Mouse (Mus musculus): ENCODE measurements at regions not wholly inside any gene's neighbourhood (a gene's known extent, or its start where the extent isn't known, plus 50 kb on each side); places are given as distances from the start of the nearest gene placed in this dataset.
"Not testable (repeated sequence)": the region's sequence is repeated elsewhere in the genome, so short reads cannot be mapped to it uniquely, and the experiment has no call there.

DNA sequence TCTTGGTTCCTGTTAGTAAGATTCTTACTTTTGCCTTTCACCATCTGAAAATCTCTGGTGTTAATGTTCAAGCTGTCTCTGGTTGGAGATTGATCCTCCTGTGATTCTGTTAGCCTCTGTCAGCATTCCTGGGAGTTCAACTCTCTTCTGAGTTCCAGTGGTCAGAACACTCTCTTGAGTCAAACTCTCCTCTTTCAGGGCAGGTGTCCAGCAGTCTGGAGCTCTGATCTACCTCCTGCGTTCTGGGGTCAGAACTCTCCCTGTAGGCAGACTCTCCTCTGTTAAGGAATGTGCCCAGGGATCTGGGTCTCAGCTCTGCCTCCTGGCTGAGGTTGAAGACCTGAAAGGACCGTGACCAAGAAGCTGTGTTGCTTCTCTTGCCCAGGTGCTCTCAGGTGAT is 581.3 kb downstream of the H2al1n start:
- H3K27ac ChIP-seq (ENCODE audit: low read depth, low read length); ATAC-seq (ENCODE audit: insufficient read depth, low FRiP score, low TSS enrichment); H3K4me1 ChIP-seq (ENCODE audit: control insufficient read depth, insufficient read depth, low read length); H3K27me3 ChIP-seq (ENCODE audit: control insufficient read depth, insufficient read depth, low read length); H3K9ac ChIP-seq (ENCODE audit: low read length); DNase-seq (ENCODE audit: low spot score); H3K4me3 ChIP-seq (ENCODE audit: low read depth, low read length); H3K36me3 ChIP-seq (ENCODE audit: control insufficient read depth, insufficient read depth, low read length); H3K4me2 ChIP-seq (ENCODE audit: low read depth); H3K9me3 ChIP-seq (ENCODE audit: control insufficient read depth, low read length): not testable (repeated sequence)
- 93% methylated on average over 2 of the region's 2 CpGs for WGBS

DNA sequence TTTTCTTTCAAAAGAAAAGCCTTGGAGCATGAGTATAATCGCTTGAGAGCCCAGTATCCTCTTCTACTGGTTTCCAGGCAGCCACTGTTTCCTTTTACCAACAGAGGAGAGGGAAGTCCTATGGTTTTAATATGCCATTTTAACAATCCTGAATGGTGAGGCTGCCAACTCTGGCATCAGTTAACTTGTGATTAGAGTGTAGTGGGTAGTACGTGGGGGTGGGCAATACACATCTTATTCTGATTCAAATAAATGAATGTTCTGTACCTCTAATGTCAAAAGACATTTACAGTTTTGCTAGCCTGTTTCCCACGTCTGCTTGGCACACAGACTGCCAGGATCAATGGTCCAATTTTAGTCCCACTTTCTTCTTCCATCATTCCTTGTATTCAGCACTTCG is 624.9 kb downstream of the H2al1n start:
- WGBS = 84% methylated on average over 4 of the region's 4 CpGs

DNA sequence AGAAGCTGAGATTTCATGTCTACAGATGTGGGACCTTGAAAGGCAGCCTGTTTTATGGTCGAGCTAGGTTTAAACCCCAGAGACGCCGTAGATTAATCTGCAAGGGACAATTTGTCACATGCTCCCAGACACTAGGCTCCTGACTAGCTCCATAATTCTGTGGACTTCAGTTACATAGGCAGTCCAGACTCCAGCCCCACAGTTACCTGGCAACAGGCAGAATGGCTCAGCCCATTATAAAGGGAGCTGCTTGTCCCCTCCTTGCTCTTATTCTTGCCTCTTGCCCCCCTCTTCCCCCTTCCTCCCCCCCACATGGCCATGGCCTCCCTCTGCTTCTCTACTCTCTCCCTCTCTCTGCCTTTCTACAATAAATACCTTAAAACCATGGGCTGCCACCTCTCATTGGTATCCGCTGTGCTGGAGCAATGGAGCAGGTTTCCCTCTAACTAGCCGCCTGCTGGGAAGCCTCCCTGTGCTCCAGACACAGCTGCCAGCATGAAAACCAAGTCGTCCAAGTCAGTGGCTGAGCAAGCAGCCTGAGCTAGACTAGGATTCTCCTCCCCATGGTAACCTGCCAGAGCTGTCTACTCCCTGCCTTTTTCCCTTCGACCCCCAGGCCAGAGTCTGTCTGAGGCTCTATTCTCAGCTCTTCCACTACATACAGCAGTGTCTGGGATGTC is 628.9 kb downstream of the H2al1n start:
- H3K9ac ChIP-seq (ENCODE audit: low read length) = no peak overlapping the region
- peak; percentile 10 for DNase-seq (ENCODE audit: low spot score)
- no peak overlapping the region for H3K27ac ChIP-seq (ENCODE audit: low read depth, low read length)
- H3K4me1 ChIP-seq (ENCODE audit: control insufficient read depth, insufficient read depth, low read length) = no peaks in the 10 kb centered on the region
- 45% methylated on average over 7 of the region's 7 CpGs for WGBS
- H3K9me3 ChIP-seq (ENCODE audit: control insufficient read depth, low read length) = no peaks in the 10 kb centered on the region
- H3K4me2 ChIP-seq (ENCODE audit: low read depth) = no peak overlapping the region
- no peak overlapping the region for H3K4me3 ChIP-seq (ENCODE audit: low read depth, low read length)
- H3K27me3 ChIP-seq (ENCODE audit: control insufficient read depth, insufficient read depth, low read length) = no peaks in the 10 kb centered on the region
- peak; percentile 68 for ATAC-seq (ENCODE audit: insufficient read depth, low FRiP score, low TSS enrichment)
- no peaks in the 10 kb centered on the region for H3K36me3 ChIP-seq (ENCODE audit: control insufficient read depth, insufficient read depth, low read length)

More for the DNA sequence above, 624.9 kb downstream of the H2al1n start:
- H3K4me2 ChIP-seq (ENCODE audit: low read depth) = no peak overlapping the region
- ATAC-seq (ENCODE audit: insufficient read depth, low FRiP score, low TSS enrichment) = no peak
- H3K27ac ChIP-seq (ENCODE audit: low read depth, low read length) = no peak overlapping the region
- no peaks in the 10 kb centered on the region for H3K27me3 ChIP-seq (ENCODE audit: control insufficient read depth, insufficient read depth, low read length)
- no peaks in the 10 kb centered on the region for H3K4me1 ChIP-seq (ENCODE audit: control insufficient read depth, insufficient read depth, low read length)
- H3K9me3 ChIP-seq (ENCODE audit: control insufficient read depth, low read length) = no peaks in the 10 kb centered on the region
- no peak for DNase-seq (ENCODE audit: low spot score)
- H3K4me3 ChIP-seq (ENCODE audit: low read depth, low read length) = no peak overlapping the region
- H3K9ac ChIP-seq (ENCODE audit: low read length) = no peak overlapping the region
- no peaks in the 10 kb centered on the region for H3K36me3 ChIP-seq (ENCODE audit: control insufficient read depth, insufficient read depth, low read length)

DNA sequence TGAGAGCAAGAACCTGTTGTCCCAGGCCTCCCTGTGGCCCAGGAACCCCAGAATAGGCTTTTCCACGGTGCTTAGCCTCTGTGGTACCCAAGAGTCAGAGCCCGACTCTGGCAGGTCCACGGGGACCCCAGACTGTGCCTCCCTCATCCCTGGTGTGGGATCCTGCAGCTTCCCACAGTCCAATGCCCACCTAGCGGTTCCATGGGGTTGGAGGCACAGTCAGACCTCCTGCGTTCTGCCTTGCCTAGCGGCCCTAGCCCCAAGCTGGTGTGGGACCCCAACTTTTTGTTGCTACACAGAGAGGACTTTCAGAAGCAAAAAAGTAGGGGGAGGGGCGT is 629.4 kb downstream of the H2al1n start:
- Histone ChIP-seq H3K9ac (ENCODE audit: low read length) (no peak overlapping the region), H3K4me1 (ENCODE audit: control insufficient read depth, insufficient read depth, low read length) (no peaks in the 10 kb centered on the region), H3K4me3 (ENCODE audit: low read depth, low read length) (no peak overlapping the region), H3K9me3 (ENCODE audit: control insufficient read depth, low read length) (no peaks in the 10 kb centered on the region), H3K4me2 (ENCODE audit: low read depth) (no peak overlapping the region), H3K27ac (ENCODE audit: low read depth, low read length) (no peak overlapping the region), H3K27me3 (ENCODE audit: control insufficient read depth, insufficient read depth, low read length) (no peaks in the 10 kb centered on the region), H3K36me3 (ENCODE audit: control insufficient read depth, insufficient read depth, low read length) (no peaks in the 10 kb centered on the region)
- WGBS = 82% methylated on average over 7 of the region's 7 CpGs
- 0 out of 2 replicates have a peak, but pooled peaks have one; percentile 27 for ATAC-seq (ENCODE audit: insufficient read depth, low FRiP score, low TSS enrichment)
- no peak for DNase-seq (ENCODE audit: low spot score)

DNA sequence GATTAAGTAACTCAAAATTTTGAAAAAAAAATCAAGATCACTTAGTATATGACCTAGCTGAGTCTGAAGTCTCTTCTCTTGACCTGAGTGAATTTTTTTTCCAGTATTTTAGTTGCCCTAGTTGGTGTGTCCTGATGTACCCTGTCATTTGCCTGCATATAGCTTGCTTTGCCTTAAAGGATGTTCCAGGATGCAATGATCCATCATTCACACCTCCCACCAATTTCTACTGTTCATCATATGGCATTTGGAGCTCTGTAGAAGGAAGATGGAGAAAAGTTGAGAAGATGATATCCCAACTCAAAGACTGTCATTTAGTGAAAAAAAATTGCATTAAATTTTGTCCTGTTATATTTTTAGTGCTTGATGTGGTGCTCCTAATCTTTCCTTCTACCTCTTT is 634.4 kb downstream of the H2al1n start:
- H3K27ac ChIP-seq (ENCODE audit: low read depth, low read length) = no peak overlapping the region
- H3K4me2 ChIP-seq (ENCODE audit: low read depth) = no peak overlapping the region
- no peak overlapping the region for H3K9ac ChIP-seq (ENCODE audit: low read length)
- DNase-seq (ENCODE audit: low spot score) (no peak), ATAC-seq (ENCODE audit: insufficient read depth, low FRiP score, low TSS enrichment) (no peak)
- H3K36me3 ChIP-seq (ENCODE audit: control insufficient read depth, insufficient read depth, low read length) = no peaks in the 10 kb centered on the region
- H3K9me3 ChIP-seq (ENCODE audit: control insufficient read depth, low read length) = no peaks in the 10 kb centered on the region
- H3K27me3 ChIP-seq (ENCODE audit: control insufficient read depth, insufficient read depth, low read length) = no peaks in the 10 kb centered on the region
- H3K4me3 ChIP-seq (ENCODE audit: low read depth, low read length) = no peak overlapping the region
- H3K4me1 ChIP-seq (ENCODE audit: control insufficient read depth, insufficient read depth, low read length) = no peaks in the 10 kb centered on the region

DNA sequence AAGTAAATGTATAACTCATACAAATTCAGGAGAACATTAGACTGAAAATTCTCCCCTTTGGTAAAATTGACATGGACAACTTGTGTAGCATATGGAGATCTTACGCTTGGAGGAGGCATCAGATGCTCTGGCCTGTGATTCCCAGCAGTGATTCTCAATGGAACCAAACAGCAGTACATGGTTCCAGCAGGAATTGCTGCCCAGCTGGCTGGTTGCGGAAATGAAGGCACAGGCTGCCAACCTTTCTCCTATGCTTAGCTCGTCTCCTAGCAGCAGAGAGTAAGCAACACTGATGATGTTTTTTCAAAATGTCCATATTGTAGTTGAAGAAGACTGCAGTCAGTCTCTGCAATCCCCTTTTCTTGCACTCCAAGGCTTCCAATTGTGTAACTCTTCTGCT is 673.7 kb downstream of the H2al1n start:
- H3K9ac ChIP-seq (ENCODE audit: low read length) = no peak overlapping the region
- H3K36me3 ChIP-seq (ENCODE audit: control insufficient read depth, insufficient read depth, low read length) = no peaks in the 10 kb centered on the region
- no peak overlapping the region for H3K27ac ChIP-seq (ENCODE audit: low read depth, low read length)
- no peak for ATAC-seq (ENCODE audit: insufficient read depth, low FRiP score, low TSS enrichment)
- H3K4me1 ChIP-seq (ENCODE audit: control insufficient read depth, insufficient read depth, low read length) = no peaks in the 10 kb centered on the region
- 82% methylated on average over 3 of the region's 3 CpGs for WGBS
- H3K4me3 ChIP-seq (ENCODE audit: low read depth, low read length) = no peak overlapping the region
- H3K27me3 ChIP-seq (ENCODE audit: control insufficient read depth, insufficient read depth, low read length) = no peaks in the 10 kb centered on the region
- no peak overlapping the region for H3K4me2 ChIP-seq (ENCODE audit: low read depth)
- no peak for DNase-seq (ENCODE audit: low spot score)
- H3K9me3 ChIP-seq (ENCODE audit: control insufficient read depth, low read length) = no peaks in the 10 kb centered on the region

Data from neural tube, embryonic 11.5 days (tissue).